Mouse (Mus musculus): ENCODE results near the gene Tsen15. TPM values are rescaled to one million over a fixed set of nuclear protein-coding genes. Genes with fewer than 3 reads are reported as not detected.

Tsen15 gene
- polyA plus RNA-seq, 1 experiment from 2014 or later = 105 TPM

DNA sequence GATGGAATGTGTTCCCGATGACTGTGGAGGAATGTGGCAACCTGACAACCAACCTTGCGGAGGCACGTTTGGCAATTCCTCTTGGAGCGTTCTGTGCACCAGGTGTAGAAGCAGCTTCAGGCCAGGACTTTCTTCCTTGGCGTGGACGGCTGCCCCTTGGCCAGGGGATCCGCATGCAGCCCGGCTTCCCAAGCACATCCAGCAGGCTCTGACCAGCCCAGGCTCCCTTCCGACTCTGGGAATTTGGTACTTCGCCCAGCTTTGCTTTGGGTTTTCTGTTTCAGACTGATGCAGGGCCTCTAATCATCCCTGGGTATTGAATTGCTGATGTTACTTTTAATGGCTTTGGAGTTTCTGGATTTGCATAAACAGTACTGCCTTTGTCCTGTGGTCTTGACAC lies 28.0 kb upstream of the Tsen15 start:
- 82% methylated on average over 10 of the region's 10 CpGs for WGBS
- DNase-seq (ENCODE audit: low spot score) (no peak), ATAC-seq (ENCODE audit: insufficient number of reproducible peaks, low FRiP score, low TSS enrichment, low read depth) (no peak)
- Histone ChIP-seq H3K9ac (ENCODE audit: low read length) (no peak overlapping the region), H3K4me3 (ENCODE audit: low read depth, low read length) (no peak overlapping the region), H3K36me3 (ENCODE audit: control insufficient read depth, insufficient read depth, low read length) (no peaks in the 10 kb centered on the region), H3K4me1 (ENCODE audit: control insufficient read depth, insufficient read depth, low read length) (no peaks in the 10 kb centered on the region), H3K9me3 (ENCODE audit: control insufficient read depth, low read length) (peaks cover 3% of the 10 kb centered on the region; the same call in 1 of the 2 replicates), H3K4me2 (ENCODE audit: low read depth, severe bottlenecking) (no peak overlapping the region), H3K27me3 (ENCODE audit: control insufficient read depth, insufficient read depth, low read length) (no peaks in the 10 kb centered on the region), H3K27ac (replicated peaks; ENCODE audit: low read depth, low read length) (no peak overlapping the region)

DNA sequence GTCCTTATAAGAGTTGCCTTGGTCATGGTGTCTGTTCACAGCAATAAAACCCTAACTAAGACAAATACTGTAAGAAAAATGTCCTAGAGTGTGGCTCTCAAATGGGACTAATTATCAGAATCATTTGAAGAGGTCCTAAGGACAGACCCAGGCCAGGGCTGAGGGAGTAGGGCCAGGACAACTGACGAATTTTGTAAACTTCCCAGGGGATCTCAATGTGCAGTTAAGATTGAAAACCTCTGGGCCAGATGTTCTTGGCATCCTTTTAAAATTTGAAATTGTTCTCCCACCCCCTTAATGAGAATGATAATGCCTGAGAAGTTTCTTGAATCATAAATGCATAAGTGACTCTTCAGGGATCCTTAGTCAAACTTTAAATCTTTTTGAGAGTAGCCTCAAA lies 27.5 kb upstream of the Tsen15 start:
- Histone ChIP-seq H3K4me3 (ENCODE audit: low read depth, low read length) (no peak overlapping the region), H3K27me3 (ENCODE audit: control insufficient read depth, insufficient read depth, low read length) (no peaks in the 10 kb centered on the region), H3K36me3 (ENCODE audit: control insufficient read depth, insufficient read depth, low read length) (no peaks in the 10 kb centered on the region), H3K4me2 (ENCODE audit: low read depth, severe bottlenecking) (no peak overlapping the region), H3K9ac (ENCODE audit: low read length) (no peak overlapping the region), H3K27ac (replicated peaks; ENCODE audit: low read depth, low read length) (no peak overlapping the region), H3K9me3 (ENCODE audit: control insufficient read depth, low read length) (peaks cover 3% of the 10 kb centered on the region; the same call in 1 of the 2 replicates), H3K4me1 (ENCODE audit: control insufficient read depth, insufficient read depth, low read length) (no peaks in the 10 kb centered on the region)
- WGBS = 57% methylated on average over 1 of the region's 1 CpGs
- no peak for ATAC-seq (ENCODE audit: insufficient number of reproducible peaks, low FRiP score, low TSS enrichment, low read depth)
- no peak for DNase-seq (ENCODE audit: low spot score)

- no peaks in the 10 kb centered on the region for H3K36me3 ChIP-seq (ENCODE audit: control insufficient read depth, insufficient read depth, low read length)
- H3K4me3 ChIP-seq (ENCODE audit: low read depth, low read length) = no peak overlapping the region
- WGBS = 92% methylated on average over 2 of the region's 2 CpGs
- ATAC-seq (ENCODE audit: insufficient number of reproducible peaks, low FRiP score, low TSS enrichment, low read depth) (no peak), DNase-seq (ENCODE audit: low spot score) (no peak)
- H3K9me3 ChIP-seq (ENCODE audit: control insufficient read depth, low read length) = peaks cover 3% of the 10 kb centered on the region; the same call in 1 of the 2 replicates
- H3K4me2 ChIP-seq (ENCODE audit: low read depth, severe bottlenecking) = no peak overlapping the region
- H3K4me1 ChIP-seq (ENCODE audit: control insufficient read depth, insufficient read depth, low read length) = no peaks in the 10 kb centered on the region
- no peak overlapping the region for H3K27ac ChIP-seq (replicated peaks; ENCODE audit: low read depth, low read length)
- H3K9ac ChIP-seq (ENCODE audit: low read length) = no peak overlapping the region
- H3K27me3 ChIP-seq (ENCODE audit: control insufficient read depth, insufficient read depth, low read length) = no peaks in the 10 kb centered on the region
Observed at GRCm38 (mm10) chr1:152413116-152413515, 26.6 kb upstream of the Tsen15 start.

DNA sequence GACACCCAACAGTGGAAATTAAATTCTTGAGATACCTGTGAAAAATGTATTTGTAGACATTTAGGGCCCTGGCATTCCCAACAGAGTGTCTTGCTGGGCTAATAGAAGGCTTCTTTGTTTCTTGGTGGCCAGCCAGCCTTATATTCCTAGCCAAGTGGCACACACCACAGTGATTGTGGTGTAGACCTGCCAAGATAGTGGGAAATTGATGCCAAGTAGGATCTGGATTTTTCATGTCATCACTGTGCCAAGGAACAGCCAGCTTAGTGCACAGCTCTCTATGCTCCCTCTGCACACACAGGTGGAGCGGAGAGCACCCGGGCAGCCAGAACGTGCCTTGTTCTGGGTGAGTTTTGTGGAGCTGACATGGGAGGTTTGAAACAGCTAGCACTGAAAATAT lies 24.2 kb upstream of the Tsen15 start:
- no peak for ATAC-seq (ENCODE audit: insufficient number of reproducible peaks, low FRiP score, low TSS enrichment, low read depth)
- H3K4me1 ChIP-seq (ENCODE audit: control insufficient read depth, insufficient read depth, low read length) = peaks cover 4% of the 10 kb centered on the region; the same call in 1 of the 2 replicates
- 91% methylated on average over 3 of the region's 3 CpGs for WGBS

GRCm38 (mm10) chr1:152409356-152409755 lies 22.9 kb upstream of the Tsen15 start:
- Histone ChIP-seq H3K36me3 (ENCODE audit: control insufficient read depth, insufficient read depth, low read length) (no peaks in the 10 kb centered on the region), H3K9me3 (ENCODE audit: control insufficient read depth, low read length) (peaks cover 3% of the 10 kb centered on the region; the same call in 1 of the 2 replicates), H3K27me3 (ENCODE audit: control insufficient read depth, insufficient read depth, low read length) (no peaks in the 10 kb centered on the region), H3K9ac (ENCODE audit: low read length) (no peak overlapping the region), H3K4me1 (ENCODE audit: control insufficient read depth, insufficient read depth, low read length) (peaks cover 4% of the 10 kb centered on the region; the same call in 1 of the 2 replicates), H3K4me2 (ENCODE audit: low read depth, severe bottlenecking) (no peak overlapping the region), H3K4me3 (ENCODE audit: low read depth, low read length) (no peak overlapping the region), H3K27ac (replicated peaks; ENCODE audit: low read depth, low read length) (no peak overlapping the region)
- no peak for ATAC-seq (ENCODE audit: insufficient number of reproducible peaks, low FRiP score, low TSS enrichment, low read depth)
- no peak for DNase-seq (ENCODE audit: low spot score)
- 83% methylated on average over 4 of the region's 4 CpGs for WGBS

More for the DNA sequence above, 24.2 kb upstream of the Tsen15 start:
- Histone ChIP-seq H3K27ac (replicated peaks; ENCODE audit: low read depth, low read length) (no peak overlapping the region), H3K4me3 (ENCODE audit: low read depth, low read length) (no peak overlapping the region), H3K4me2 (ENCODE audit: low read depth, severe bottlenecking) (no peak overlapping the region), H3K9ac (ENCODE audit: low read length) (no peak overlapping the region), H3K9me3 (ENCODE audit: control insufficient read depth, low read length) (peaks cover 3% of the 10 kb centered on the region; the same call in 1 of the 2 replicates), H3K36me3 (ENCODE audit: control insufficient read depth, insufficient read depth, low read length) (no peaks in the 10 kb centered on the region), H3K27me3 (ENCODE audit: control insufficient read depth, insufficient read depth, low read length) (no peaks in the 10 kb centered on the region)
- DNase-seq (ENCODE audit: low spot score) = no peak

DNA sequence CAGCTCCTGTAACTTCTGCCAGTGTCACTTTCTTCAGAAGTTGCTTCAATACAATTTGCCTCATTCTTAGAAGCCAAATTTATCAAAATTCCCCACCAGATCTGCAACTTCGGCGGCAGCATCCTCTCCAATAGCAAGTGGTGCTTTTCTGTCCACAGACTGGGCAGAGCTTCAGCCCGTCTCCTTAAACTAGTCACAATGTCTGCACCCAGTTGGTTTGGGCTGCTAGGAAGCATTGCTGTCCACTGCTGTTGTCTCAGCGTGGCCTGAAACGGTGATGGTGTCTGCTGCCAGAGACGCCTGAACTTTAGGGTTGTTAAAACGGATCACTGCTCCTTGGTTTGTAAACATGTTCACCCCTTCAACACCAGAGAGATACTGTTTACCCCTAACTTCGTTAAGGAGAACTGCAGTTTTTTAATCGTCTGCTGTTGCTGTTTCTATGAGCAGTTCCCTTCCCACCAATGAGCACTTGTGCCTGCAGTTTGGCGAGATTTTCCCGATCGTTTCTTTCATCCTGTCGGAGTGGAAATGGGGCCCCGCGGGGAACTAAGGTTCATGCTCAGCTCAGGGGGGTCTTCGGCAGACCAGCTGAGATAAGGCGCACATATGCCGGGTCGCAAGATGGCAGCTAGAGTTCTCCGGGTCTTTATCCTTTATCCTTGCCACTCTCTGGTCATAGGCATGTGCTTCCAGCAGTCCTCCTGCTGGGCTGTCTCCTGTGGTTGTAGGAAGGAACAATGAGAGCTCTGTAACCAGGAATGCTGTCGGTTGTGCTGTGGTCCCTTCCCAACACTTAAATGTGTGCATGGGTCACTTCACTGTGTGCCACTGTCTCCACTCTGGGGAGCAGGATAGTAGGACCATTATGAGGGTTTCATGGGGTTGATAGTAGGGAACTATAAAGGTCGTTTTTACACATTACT lies 20.8 kb upstream of the Tsen15 start:
- WGBS = 41% methylated on average over 22 of the region's 22 CpGs
- H3K27ac ChIP-seq (replicated peaks; ENCODE audit: low read depth, low read length) = no peak overlapping the region
- no peak for DNase-seq (ENCODE audit: low spot score)
- H3K4me3 ChIP-seq (ENCODE audit: low read depth, low read length) = no peak overlapping the region
- ATAC-seq (ENCODE audit: insufficient number of reproducible peaks, low FRiP score, low TSS enrichment, low read depth) = peak; percentile 54; the same call in 1 of the 2 replicates
- H3K4me1 ChIP-seq (ENCODE audit: control insufficient read depth, insufficient read depth, low read length) = peaks cover 4% of the 10 kb centered on the region; the same call in 1 of the 2 replicates
- peak overlapping the region; percentile 32 for H3K4me2 ChIP-seq (ENCODE audit: low read depth, severe bottlenecking)
- H3K9me3 ChIP-seq (ENCODE audit: control insufficient read depth, low read length) = peaks cover 2% of the 10 kb centered on the region; the same call in 1 of the 2 replicates
- no peaks in the 10 kb centered on the region for H3K36me3 ChIP-seq (ENCODE audit: control insufficient read depth, insufficient read depth, low read length)
- H3K27me3 ChIP-seq (ENCODE audit: control insufficient read depth, insufficient read depth, low read length) = no peaks in the 10 kb centered on the region
- no peak overlapping the region for H3K9ac ChIP-seq (ENCODE audit: low read length)

DNA sequence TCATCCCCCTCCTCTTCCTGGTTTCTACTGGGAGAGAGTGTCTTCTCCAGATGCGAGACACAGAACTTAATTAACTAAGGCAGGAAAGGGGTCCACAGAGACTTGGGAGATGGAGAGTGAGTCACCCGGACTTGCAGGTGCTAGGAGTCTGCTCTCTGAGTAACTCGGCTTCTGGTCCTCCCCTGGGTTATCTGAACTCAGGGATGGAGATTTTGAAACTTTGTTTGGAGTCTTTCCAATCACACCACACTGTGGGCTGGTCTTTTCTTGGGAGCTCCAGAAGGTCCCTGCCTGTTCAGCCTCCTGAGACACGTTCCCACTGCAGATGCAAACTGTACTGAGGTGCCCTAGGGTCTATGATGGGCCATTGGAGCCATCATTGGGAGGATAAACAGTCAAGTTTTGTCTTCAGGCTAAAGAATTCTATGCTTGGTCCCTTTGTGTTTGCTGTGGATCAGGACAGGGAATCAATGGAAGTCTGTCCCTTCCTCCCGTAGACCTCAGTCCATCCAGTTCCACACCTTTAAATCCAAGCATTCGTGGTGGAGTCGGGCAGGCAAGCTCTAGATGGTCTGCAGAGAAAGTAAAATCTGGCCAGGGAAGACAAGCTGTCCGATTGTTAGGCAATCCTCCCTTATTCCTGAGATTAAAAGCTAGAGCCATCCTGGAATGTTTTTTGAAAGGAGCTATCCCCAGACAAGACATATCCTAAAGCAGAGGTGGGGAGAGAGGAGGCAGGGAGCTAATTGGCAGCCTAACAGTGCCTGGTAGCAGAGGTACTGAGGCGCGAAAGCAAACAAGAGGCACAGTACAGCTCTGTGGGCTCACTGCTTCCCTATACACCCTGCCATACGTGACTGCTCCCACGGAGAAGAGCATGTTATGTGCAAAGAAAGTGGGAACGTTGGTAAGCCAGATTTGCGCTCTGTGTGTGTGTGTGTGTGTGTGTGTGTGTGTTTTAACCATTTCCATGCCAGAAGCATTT lies 14.4 kb upstream of the Tsen15 start:
- peaks cover 4% of the 10 kb centered on the region for H3K4me1 ChIP-seq (ENCODE audit: control insufficient read depth, insufficient read depth, low read length)
- H3K36me3 ChIP-seq (ENCODE audit: control insufficient read depth, insufficient read depth, low read length) = no peaks in the 10 kb centered on the region
- DNase-seq (ENCODE audit: low spot score) (no peak), ATAC-seq (ENCODE audit: insufficient number of reproducible peaks, low FRiP score, low TSS enrichment, low read depth) (no peak)
- no peak overlapping the region; the same call in 1 of the 2 replicates for H3K9ac ChIP-seq (ENCODE audit: low read length)
- no peaks in the 10 kb centered on the region for H3K27me3 ChIP-seq (ENCODE audit: control insufficient read depth, insufficient read depth, low read length)
- peak overlapping the region; percentile 88 for H3K4me2 ChIP-seq (ENCODE audit: low read depth, severe bottlenecking)
- H3K27ac ChIP-seq (replicated peaks; ENCODE audit: low read depth, low read length) = no peak overlapping the region
- 23% methylated on average over 14 of the region's 14 CpGs for WGBS
- H3K4me3 ChIP-seq (ENCODE audit: low read depth, low read length) = peak overlapping the region; percentile 71
- no peaks in the 10 kb centered on the region for H3K9me3 ChIP-seq (ENCODE audit: control insufficient read depth, low read length)
